8 mouse cellular contexts compared by ENCODE assay signal in genomic region chr2:119674525-119675214, GRCm38 (mm10). TPM values are rescaled to one million over a fixed set of nuclear protein-coding genes. Genes with fewer than 3 reads are reported as not detected.
DNase-seq lines count a peak whose midpoint lies in the region; ATAC-seq and TF ChIP-seq lines count a peak whose summit lies in the region.

TSS of gene Rtf1 (plus strand) at chr2:119675068.

- under 1% methylated on average over 58 of the region's 58 CpGs for WGBS in bone marrow, adult 2 months
- under 1% methylated on average over 52 of the region's 58 CpGs for WGBS in embryonic facial prominence, embryonic 15.5 days
- WGBS in heart, embryonic 10.5 days: under 1% methylated on average over 58 of the region's 58 CpGs
- WGBS in kidney, embryonic 15.5 days: under 1% methylated on average over 48 of the region's 58 CpGs

- no peaks in the 10 kb centered on the region for H3K36me3 ChIP-seq in embryonic facial prominence, embryonic 15.5 days
- no peaks in the 10 kb centered on the region for H3K36me3 ChIP-seq in heart, embryonic 10.5 days
- H3K36me3 ChIP-seq in kidney, embryonic 15.5 days: peaks cover under 1% of the 10 kb centered on the region; the same call in 1 of the 2 replicates

- H3K4me2 ChIP-seq in embryonic facial prominence, embryonic 15.5 days (replicated peaks): peak within 1 kb of the TSS; percentile 75
- H3K4me2 ChIP-seq in kidney, embryonic 15.5 days: peak within 1 kb of the TSS; percentile 87

- H3K4me1 ChIP-seq in bone marrow, adult 2 months (ENCODE audit: control insufficient read depth, insufficient read depth, low read length): no peaks in the 10 kb centered on the region
- H3K4me1 ChIP-seq in embryonic facial prominence, embryonic 15.5 days: peaks cover 9% of the 10 kb centered on the region
- H3K4me1 ChIP-seq in heart, embryonic 10.5 days: peaks cover 15% of the 10 kb centered on the region
- peaks cover 15% of the 10 kb centered on the region for H3K4me1 ChIP-seq in kidney, embryonic 15.5 days

- TF ChIP-seq POLR2A in bone marrow, adult 2 months (IDR thresholded peaks at IDR 0.05; ENCODE audit: borderline replicate concordance, control insufficient read depth, low read depth, low read length): peak; percentile 85

- no peaks in the 10 kb centered on the region for H3K9me3 ChIP-seq in embryonic facial prominence, embryonic 15.5 days (replicated peaks)
- no peaks in the 10 kb centered on the region for H3K9me3 ChIP-seq in heart, embryonic 10.5 days
- H3K9me3 ChIP-seq in kidney, embryonic 15.5 days (replicated peaks): no peaks in the 10 kb centered on the region

- peak within 1 kb of the TSS; percentile 98 for H3K4me3 ChIP-seq in bone marrow, adult 2 months (replicated peaks; ENCODE audit: control insufficient read depth, low read depth, low read length)
- peak within 1 kb of the TSS; percentile 98 for H3K4me3 ChIP-seq in embryonic facial prominence, embryonic 15.5 days (replicated peaks)
- peak within 1 kb of the TSS; percentile 86 for H3K4me3 ChIP-seq in heart, embryonic 10.5 days
- H3K4me3 ChIP-seq in kidney, embryonic 15.5 days (replicated peaks): peak within 1 kb of the TSS; percentile 71

- H3K27me3 ChIP-seq in embryonic facial prominence, embryonic 15.5 days: no peaks in the 10 kb centered on the region
- H3K27me3 ChIP-seq in heart, embryonic 10.5 days (ENCODE audit: insufficient read depth, poor library complexity, severe bottlenecking): no peaks in the 10 kb centered on the region
- peaks cover 6% of the 10 kb centered on the region for H3K27me3 ChIP-seq in kidney, embryonic 15.5 days

- TF ChIP-seq CTCF in bone marrow, adult 2 months (IDR thresholded peaks at IDR 0.05; ENCODE audit: control insufficient read depth, insufficient read depth, low read length): no peak

- DNase-seq in 416B (ENCODE audit: low read depth) (peak; percentile 88), liver (peak; percentile 98)
- peak; percentile 95 for DNase-seq in heart, embryonic 10.5 days (ENCODE audit: low spot score)
- DNase-seq in spleen, postnatal 4 days (ENCODE audit: low spot score in 2 of 2): peak; percentile 98 to 100

- peak within 1 kb of the TSS; percentile 86 for H3K27ac ChIP-seq in bone marrow, adult 2 months (ENCODE audit: control insufficient read depth, insufficient read depth, low read depth, low read length, poor library complexity)
- H3K27ac ChIP-seq in embryonic facial prominence, embryonic 15.5 days (replicated peaks): peak within 1 kb of the TSS; percentile 88
- H3K27ac ChIP-seq in heart, embryonic 10.5 days: peak within 1 kb of the TSS; percentile 90
- peak within 1 kb of the TSS; percentile 91 for H3K27ac ChIP-seq in kidney, embryonic 15.5 days

- ATAC-seq in embryonic facial prominence, embryonic 15.5 days (ENCODE audit: insufficient number of reproducible peaks, low FRiP score, low TSS enrichment, low read depth): peak; percentile 95
- ATAC-seq in kidney, embryonic 15.5 days (replicated peaks; ENCODE audit: low FRiP score): peak; percentile 96
- peak; percentile 92 for ATAC-seq in monocyte, adult 5-6 weeks (replicated peaks; ENCODE audit: insufficient number of reproducible peaks, low FRiP score, low TSS enrichment, poor library complexity, severe bottlenecking)

- peak within 1 kb of the TSS; percentile 97 for H3K9ac ChIP-seq in embryonic facial prominence, embryonic 15.5 days
- peak within 1 kb of the TSS; percentile 88 for H3K9ac ChIP-seq in kidney, embryonic 15.5 days

RNA-seq across cellular contexts. Expression of gene Rtf1, which starts in this region (rescaled TPM):
- 14.6 and 18.3 TPM in 2 replicates for polyA plus RNA-seq in bone marrow, adult 2 months (2011; ENCODE audit: insufficient read depth, insufficient read length, low replicate concordance, missing spikeins)
- 42.0 and 45.5 TPM in 2 replicates for polyA plus RNA-seq in embryonic facial prominence, embryonic 15.5 days (2015; fragmentation: Nextera tagmentation; extraction: Ambion mirVana)
- 26.4 and 37.4 TPM in 2 replicates for polyA plus RNA-seq in heart, embryonic 10.5 days (2016; fragmentation: Nextera tagmentation; extraction: Ambion mirVana)
- 44.7 and 45.9 TPM in 2 replicates for polyA plus RNA-seq in kidney, embryonic 15.5 days (2015; fragmentation: Nextera tagmentation; extraction: Ambion mirVana)
- total RNA-seq in monocyte, adult 5-6 weeks (2017): 30.6 to 44.2 TPM (median 35.3 TPM) in 3 replicates

Comparison
In these comparisons a context has a peak if more than half of its experiments do, and no peak if none do; other contexts are left out.
1. Peak in every context shown above with its lines: DNase-seq, ATAC-seq, H3K4me3 ChIP-seq and H3K27ac ChIP-seq.